Mouse (Mus musculus): Measurements from ENCODE around the gene Ros1.

- TF ChIP-seq POLR2A (IDR thresholded peaks at IDR 0.05; ENCODE audit: insufficient read length, low read depth) (no peak), POLR2AphosphoS2 (IDR thresholded peaks at IDR 0.05; ENCODE audit: insufficient read length, low read depth) (no peak), TCF12 (IDR thresholded peaks at IDR 0.05; ENCODE audit: insufficient read depth, poor library complexity, severe bottlenecking) (no peak), REST (IDR thresholded peaks at IDR 0.05; ENCODE audit: insufficient read depth, insufficient read length) (no peak), MAX (IDR thresholded peaks at IDR 0.05; ENCODE audit: low read depth) (no peak), E2F4 (IDR thresholded peaks at IDR 0.05; ENCODE audit: insufficient read depth) (no peak), SRF (IDR thresholded peaks at IDR 0.05; ENCODE audit: control insufficient read depth, insufficient read length, low read depth) (no peak), USF1 (IDR thresholded peaks at IDR 0.05; ENCODE audit: low read depth) (no peak), CEBPB (IDR thresholded peaks at IDR 0.05; ENCODE audit: insufficient read depth, poor library complexity, severe bottlenecking) (no peak), MYOG (IDR thresholded peaks at IDR 0.05; ENCODE audit: control insufficient read depth in 1 of 3, insufficient read depth in 1 of 3, insufficient read length in 2 of 3, low read depth in 2 of 3) (no peak)
Observed at GRCm38 (mm10) chr10:52072482-52072881, 122.6 kb downstream of the Ros1 start.

Data from myocyte (in vitro differentiated cells).